Mouse (Mus musculus) midbrain, embryonic 16.5 days (tissue): Measurements from ENCODE around the gene Frs2. TPM values are rescaled to one million over a fixed set of nuclear protein-coding genes. Genes with fewer than 3 reads are reported as not detected.

Source experiments
- ATAC-seq: fragments of 200-750 bp; cut with Nextera tagmentation; 2 replicates; pipeline ENCODE4 v1.8.0; 2017; ENCODE audit warnings: moderate TSS enrichment
- H3K27ac ChIP-seq: fragments of 300-500 bp; sonication (generic); 2 replicates; pipeline ENCODE4 v1.5.1; 2014; ENCODE audit warnings: mild to moderate bottlenecking, low read length, mixed read lengths
- H3K27me3 ChIP-seq: fragments of 300-500 bp; sonication (generic); 2 replicates; pipeline ENCODE4 v1.6.1; 2014; ENCODE audit warnings: low read depth, low read length, mixed read lengths; ENCODE audit not compliant: control insufficient read depth, insufficient read depth
- H3K36me3 ChIP-seq: fragments of 300-500 bp; sonication (generic); 2 replicates; pipeline ENCODE4 v1.6.1; 2014; ENCODE audit warnings: mild to moderate bottlenecking, low read length, moderate library complexity, mixed read lengths; ENCODE audit not compliant: control insufficient read depth, insufficient read depth
- H3K4me1 ChIP-seq: fragments of 300-500 bp; sonication (generic); 2 replicates; pipeline ENCODE4 v1.6.1; 2014; ENCODE audit warnings: mild to moderate bottlenecking, low read length, mixed read lengths; ENCODE audit not compliant: control insufficient read depth, insufficient read depth
- H3K4me2 ChIP-seq: fragments of 300-500 bp; sonication (generic); 2 replicates; pipeline ENCODE4 v1.6.1; 2014; ENCODE audit warnings: mild to moderate bottlenecking, low read length, mixed read lengths
- H3K4me3 ChIP-seq: fragments of 300-500 bp; sonication (generic); 2 replicates; pipeline ENCODE4 v1.5.1; 2014; ENCODE audit warnings: low read depth, mild to moderate bottlenecking, low read length, moderate library complexity, mixed read lengths
- H3K9ac ChIP-seq: fragments of 300-500 bp; sonication (generic); 2 replicates; pipeline ENCODE4 v1.6.1; 2014; ENCODE audit warnings: low read depth, low read length, mixed read lengths
- H3K9me3 ChIP-seq: fragments of 300-500 bp; sonication (generic); replicated peaks from 2 replicates; pipeline ENCODE4 v1.6.1; 2014; ENCODE audit warnings: mild to moderate bottlenecking, low read length, mixed read lengths; ENCODE audit not compliant: control insufficient read depth, poor library complexity, severe bottlenecking
- WGBS: fragments of 180-500 bp; shearing (Covaris S2); extraction: QIAGEN DNeasy Blood & Tissue Kit; methylation state at CpG from one replicate; pipeline ENCODE4 v1.1.7; 2014; 5-methylcytosine and 5-hydroxymethylcytosine counted together
- polyA plus RNA-seq: library from polyadenylated mRNA; unstranded; fragments of >200 nt; fragmentation: Nextera tagmentation; extraction: Ambion mirVana; gene quantifications from 2 replicates; pipeline ENCODE4 v1.2.1, GENCODE M21; 2015

Frs2 gene
- polyA plus RNA-seq, 1 experiment from 2014 or later, result 20.2 TPM

GRCm38 (mm10) chr10:117078284-117078683 is 70.0 kb downstream of the Frs2 start:
- no peak overlapping the region for H3K4me2 ChIP-seq
- no peaks in the 10 kb centered on the region for H3K4me1 ChIP-seq
- no peaks in the 10 kb centered on the region for H3K27me3 ChIP-seq
- no peak overlapping the region for H3K4me3 ChIP-seq
- no peaks in the 10 kb centered on the region for H3K9me3 ChIP-seq
- peaks cover 37% of the 10 kb centered on the region for H3K36me3 ChIP-seq
- ATAC-seq, result no peak
- H3K27ac ChIP-seq, result no peak overlapping the region
- 85% methylated on average over 6 of the region's 6 CpGs for WGBS
- H3K9ac ChIP-seq, result no peak overlapping the region

GRCm38 (mm10) chr10:117073176-117073575 is 75.2 kb downstream of the Frs2 start:
- H3K4me1 ChIP-seq, result no peaks in the 10 kb centered on the region
- H3K36me3 ChIP-seq, result peaks cover 30% of the 10 kb centered on the region
- ATAC-seq, result no peak
- H3K9ac ChIP-seq, result no peak overlapping the region
- no peak overlapping the region for H3K4me2 ChIP-seq
- H3K9me3 ChIP-seq, result no peaks in the 10 kb centered on the region
- no peaks in the 10 kb centered on the region for H3K27me3 ChIP-seq
- no peak overlapping the region for H3K27ac ChIP-seq
- no peak overlapping the region for H3K4me3 ChIP-seq
- whole genome bisulfite sequencing, result 92% methylated on average over 7 of the region's 7 CpGs

- no peaks in the 10 kb centered on the region for H3K27me3 ChIP-seq
- H3K36me3 ChIP-seq, result peaks cover 27% of the 10 kb centered on the region
- H3K9ac ChIP-seq, result no peak overlapping the region
- no peak for ATAC-seq
- H3K9me3 ChIP-seq, result no peaks in the 10 kb centered on the region
- no peak overlapping the region for H3K4me2 ChIP-seq
- no peak overlapping the region for H3K27ac ChIP-seq
- no peak overlapping the region for H3K4me3 ChIP-seq
- H3K4me1 ChIP-seq, result no peaks in the 10 kb centered on the region
- WGBS, result 92% methylated on average over 18 of the region's 18 CpGs
These were observed 76.0 kb downstream of the Frs2 start for GRCm38 (mm10) chr10:117072191-117072888.

- Histone ChIP-seq H3K36me3 (peaks cover 16% of the 10 kb centered on the region), H3K27me3 (no peaks in the 10 kb centered on the region), H3K4me2 (no peak overlapping the region), H3K4me3 (no peak overlapping the region), H3K4me1 (no peaks in the 10 kb centered on the region), H3K9me3 (no peaks in the 10 kb centered on the region), H3K27ac (no peak overlapping the region), H3K9ac (no peak overlapping the region)
- ATAC-seq, result no peak
- 98% methylated on average over 3 of the region's 3 CpGs for WGBS
These were observed 79.2 kb downstream of the Frs2 start for GRCm38 (mm10) chr10:117069109-117069508.

GRCm38 (mm10) chr10:117064076-117064475 is 84.3 kb downstream of the Frs2 start:
- Histone ChIP-seq H3K27me3 (no peaks in the 10 kb centered on the region), H3K4me2 (peak overlapping the region; percentile 57), H3K27ac (peak overlapping the region; percentile 80), H3K4me3 (peak overlapping the region; percentile 95), H3K9ac (peak overlapping the region; percentile 51; the same call in 1 of the 2 replicates), H3K9me3 (no peaks in the 10 kb centered on the region), H3K4me1 (peaks cover 11% of the 10 kb centered on the region), H3K36me3 (peaks cover 24% of the 10 kb centered on the region)
- ATAC-seq, result peak; percentile 62
- WGBS, result 10% methylated on average over 7 of the region's 7 CpGs

- under 1% methylated on average over 64 of the region's 68 CpGs for WGBS
- H3K4me3 ChIP-seq, result peak within 1 kb of the TSS; percentile 95
- H3K36me3 ChIP-seq, result peaks cover 23% of the 10 kb centered on the region
- H3K4me2 ChIP-seq, result peak within 1 kb of the TSS; percentile 88
- ATAC-seq, result peak; percentile 95
- H3K4me1 ChIP-seq, result peaks cover 16% of the 10 kb centered on the region
- H3K27me3 ChIP-seq, result no peaks in the 10 kb centered on the region
- H3K9ac ChIP-seq, result peak within 1 kb of the TSS; percentile 83
- no peaks in the 10 kb centered on the region for H3K9me3 ChIP-seq
- H3K27ac ChIP-seq, result peak within 1 kb of the TSS; percentile 85
These were observed 84.9 kb downstream of the Frs2 start, which contains the start of gene Cct2 for GRCm38 (mm10) chr10:117063254-117064021. TSS of gene Cct2 (minus strand) at chr10:117063814.

- H3K36me3 ChIP-seq, result peaks cover 24% of the 10 kb centered on the region
- no peak for ATAC-seq
- H3K9me3 ChIP-seq, result no peaks in the 10 kb centered on the region
- peak overlapping the region; percentile 88 for H3K4me2 ChIP-seq
- peaks cover 16% of the 10 kb centered on the region for H3K4me1 ChIP-seq
- H3K4me3 ChIP-seq, result peak overlapping the region; percentile 95
- no peaks in the 10 kb centered on the region for H3K27me3 ChIP-seq
- peak overlapping the region; percentile 83 for H3K9ac ChIP-seq
- 3% methylated on average over 15 of the region's 15 CpGs for WGBS
- peak overlapping the region; percentile 85; the same call in 1 of the 2 replicates for H3K27ac ChIP-seq
These were observed 85.5 kb downstream of the Frs2 start for GRCm38 (mm10) chr10:117062894-117063253.

GRCm38 (mm10) chr10:117055668-117056067 is 92.7 kb downstream of the Frs2 start:
- H3K9me3 ChIP-seq, result no peaks in the 10 kb centered on the region
- no peak overlapping the region for H3K4me3 ChIP-seq
- ATAC-seq, result no peak

More at GRCm38 (mm10) chr10:117055668-117056067, 92.7 kb downstream of the Frs2 start:
- no peak overlapping the region for H3K9ac ChIP-seq
- peaks cover 56% of the 10 kb centered on the region for H3K36me3 ChIP-seq
- no peak overlapping the region for H3K4me2 ChIP-seq
- H3K27me3 ChIP-seq, result no peaks in the 10 kb centered on the region
- no peak overlapping the region for H3K27ac ChIP-seq
- peaks cover 10% of the 10 kb centered on the region for H3K4me1 ChIP-seq
- WGBS, result 95% methylated on average over 4 of the region's 4 CpGs
